Mouse (Mus musculus) forebrain, embryonic 13.5 days (tissue): ENCODE results near the gene Tnfaip1. TPM values are rescaled to one million over a fixed set of nuclear protein-coding genes. Genes with fewer than 3 reads are reported as not detected.
A peak's percentile ranks its signal among the peaks of the same experiment; 100 is the strongest.

Source experiments
- ATAC-seq: fragments of 200-750 bp; cut with Nextera tagmentation; 2 replicates; pipeline ENCODE4 v1.8.0; 2017
- H3K27ac ChIP-seq: fragments of 300-500 bp; sonication (generic); 2 replicates; pipeline ENCODE4 v1.5.1; 2015; ENCODE audit warnings: inconsistent platforms, mild to moderate bottlenecking, moderate library complexity
- H3K27me3 ChIP-seq: fragments of 300-500 bp; sonication (generic); 2 replicates; pipeline ENCODE4 v1.6.1; 2015; ENCODE audit warnings: mild to moderate bottlenecking, inconsistent platforms
- H3K36me3 ChIP-seq: fragments of 300-500 bp; sonication (generic); 2 replicates; pipeline ENCODE4 v1.6.1; 2015; ENCODE audit warnings: mild to moderate bottlenecking, inconsistent platforms; ENCODE audit not compliant: poor library complexity, severe bottlenecking
- H3K4me1 ChIP-seq: fragments of 300-500 bp; sonication (generic); 2 replicates; pipeline ENCODE4 v1.6.1; 2015; ENCODE audit warnings: inconsistent platforms
- H3K4me2 ChIP-seq: fragments of 300-500 bp; sonication (generic); 2 replicates; pipeline ENCODE4 v1.6.1; 2015; ENCODE audit warnings: inconsistent platforms, mild to moderate bottlenecking, moderate library complexity
- H3K4me3 ChIP-seq: fragments of 300-500 bp; sonication (generic); 2 replicates; pipeline ENCODE4 v1.5.1; 2015; ENCODE audit warnings: mild to moderate bottlenecking, inconsistent platforms
- H3K9ac ChIP-seq: fragments of 300-500 bp; sonication (generic); 2 replicates; pipeline ENCODE4 v1.6.1; 2015; ENCODE audit warnings: mild to moderate bottlenecking, inconsistent platforms
- H3K9me3 ChIP-seq: fragments of 300-500 bp; sonication (generic); replicated peaks from 2 replicates; pipeline ENCODE4 v1.6.1; 2016; ENCODE audit warnings: inconsistent platforms
- WGBS: fragments of 180-500 bp; shearing (Covaris S2); methylation state at CpG from one replicate; pipeline ENCODE4 v1.1.7; 2015; 5-methylcytosine and 5-hydroxymethylcytosine counted together
- polyA plus RNA-seq: library from polyadenylated mRNA; unstranded; fragments of >200 nt; fragmentation: Nextera tagmentation; extraction: Ambion mirVana; gene quantifications from 2 replicates; pipeline ENCODE4 v1.2.1, GENCODE M21; 2015

Gene Tnfaip1
- polyA plus RNA-seq, 1 experiment from 2014 or later, result 65.6 TPM

DNA sequence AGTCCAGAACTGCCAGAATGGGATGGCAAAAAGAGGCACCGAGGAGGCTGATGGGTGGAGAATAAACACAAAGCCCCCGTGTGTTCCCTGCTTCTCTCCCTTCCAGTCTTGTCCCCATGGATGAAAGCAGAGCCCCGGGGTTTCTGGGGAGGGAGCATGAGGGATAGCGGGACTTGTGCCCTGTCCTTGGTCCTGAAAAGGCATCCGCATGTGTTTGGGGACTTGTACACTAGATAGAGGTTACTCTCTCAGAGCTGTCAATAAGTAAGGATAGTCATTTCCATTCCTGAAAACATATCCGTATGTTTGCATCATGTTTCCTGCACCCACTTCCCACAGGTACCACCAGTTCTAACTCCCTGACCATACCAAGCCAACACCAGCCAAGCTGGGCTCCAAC lies 40.2 kb downstream of the Tnfaip1 start:
- Histone ChIP-seq H3K4me3 (peak overlapping the region; percentile 91), H3K9ac (peak overlapping the region; percentile 96), H3K27ac (no peak overlapping the region), H3K9me3 (no peaks in the 10 kb centered on the region), H3K4me1 (peaks cover 27% of the 10 kb centered on the region), H3K4me2 (peak overlapping the region; percentile 91), H3K27me3 (peaks cover 40% of the 10 kb centered on the region), H3K36me3 (no peaks in the 10 kb centered on the region)
- no peak for ATAC-seq
- WGBS, result 7% methylated on average over 6 of the region's 6 CpGs

GRCm38 (mm10) chr11:78490781-78491241 lies 45.3 kb downstream of the Tnfaip1 start:
- peaks cover 20% of the 10 kb centered on the region for H3K36me3 ChIP-seq
- peak overlapping the region; percentile 54; the same call in 1 of the 2 replicates for H3K9ac ChIP-seq
- H3K9me3 ChIP-seq, result no peaks in the 10 kb centered on the region
- 6% methylated on average over 48 of the region's 48 CpGs for WGBS
- H3K4me2 ChIP-seq, result peak overlapping the region; percentile 54
- H3K27ac ChIP-seq, result peak overlapping the region; percentile 48; the same call in 1 of the 2 replicates
- peaks cover 50% of the 10 kb centered on the region for H3K27me3 ChIP-seq
- ATAC-seq, result peak; percentile 82
- peaks cover 22% of the 10 kb centered on the region for H3K4me1 ChIP-seq
- H3K4me3 ChIP-seq, result peak overlapping the region; percentile 32

DNA sequence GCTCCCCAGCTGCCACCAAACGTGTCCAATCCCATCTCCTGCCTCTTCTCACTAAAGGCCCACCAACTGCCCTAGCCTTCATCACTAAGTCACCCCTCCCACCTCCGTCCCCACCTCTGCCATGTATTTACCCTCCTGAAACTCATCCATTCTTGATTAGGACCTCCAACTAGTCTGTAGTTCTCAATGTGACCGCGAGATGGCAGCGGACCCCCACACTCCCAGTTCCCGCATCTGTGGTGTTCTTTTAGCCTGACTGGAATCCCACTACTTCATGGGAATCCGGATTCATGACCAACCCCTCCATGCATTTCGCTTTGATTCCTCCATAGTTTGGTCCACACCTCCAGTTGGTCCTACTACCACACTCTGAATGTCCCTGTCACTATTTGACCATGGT lies 48.0 kb downstream of the Tnfaip1 start:
- H3K36me3 ChIP-seq, result peaks cover 41% of the 10 kb centered on the region
- H3K4me3 ChIP-seq, result no peak overlapping the region
- H3K27ac ChIP-seq, result no peak overlapping the region
- H3K9ac ChIP-seq, result 0 out of 2 replicates have a peak overlapping the region, but pooled peaks have one; percentile 16
- H3K4me1 ChIP-seq, result peaks cover 19% of the 10 kb centered on the region
- H3K4me2 ChIP-seq, result no peak overlapping the region
- peaks cover 41% of the 10 kb centered on the region for H3K27me3 ChIP-seq
- 4% methylated on average over 8 of the region's 8 CpGs for WGBS
- peak; percentile 38; the same call in 1 of the 2 replicates for ATAC-seq
- H3K9me3 ChIP-seq, result no peaks in the 10 kb centered on the region

GRCm38 (mm10) chr11:78483639-78484038 lies 52.5 kb downstream of the Tnfaip1 start:
- H3K4me1 ChIP-seq, result peaks cover 4% of the 10 kb centered on the region
- 67% methylated on average over 7 of the region's 7 CpGs for WGBS
- no peak for ATAC-seq
- no peaks in the 10 kb centered on the region for H3K9me3 ChIP-seq
- no peak overlapping the region for H3K4me2 ChIP-seq
- H3K4me3 ChIP-seq, result no peak overlapping the region
- peaks cover 84% of the 10 kb centered on the region for H3K36me3 ChIP-seq
- no peak overlapping the region for H3K27ac ChIP-seq
- H3K27me3 ChIP-seq, result peaks cover 11% of the 10 kb centered on the region
- no peak overlapping the region for H3K9ac ChIP-seq

DNA sequence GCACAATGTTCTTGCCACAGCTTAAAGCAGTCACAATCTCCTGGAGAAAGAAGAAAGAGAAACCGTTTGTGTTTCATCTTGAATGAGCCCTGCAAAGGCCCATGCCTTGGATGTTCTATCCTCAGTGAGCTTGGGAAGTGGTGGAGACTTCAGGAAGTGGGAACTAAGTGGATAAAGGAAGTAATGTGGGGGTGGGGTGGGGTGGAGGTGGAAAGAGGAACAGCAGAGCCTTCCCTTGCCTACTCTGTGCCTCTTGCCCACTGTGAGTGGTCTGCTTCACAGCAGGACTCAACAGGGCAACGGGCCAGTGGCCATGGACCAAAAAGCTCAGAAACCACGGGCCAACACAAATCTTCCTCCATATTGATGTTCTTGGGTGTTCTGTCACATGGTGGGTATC lies 60.8 kb downstream of the Tnfaip1 start:
- Histone ChIP-seq H3K36me3 (peaks cover 53% of the 10 kb centered on the region), H3K27me3 (no peaks in the 10 kb centered on the region), H3K4me3 (no peak overlapping the region), H3K4me1 (no peaks in the 10 kb centered on the region), H3K4me2 (no peak overlapping the region), H3K9ac (no peak overlapping the region), H3K9me3 (no peaks in the 10 kb centered on the region), H3K27ac (no peak overlapping the region)
- 85% methylated on average over 3 of the region's 3 CpGs for WGBS
- no peak for ATAC-seq

Other genes with a start within 250 kb of the Tnfaip1 start
- 0.18 and 0.35 TPM in 2 replicates for gene BC030499, start 245.5 kb downstream of the Tnfaip1 start, polyA plus RNA-seq
- 41.8 and 46.4 TPM in 2 replicates for gene Spag5, start 234.8 kb downstream of the Tnfaip1 start, polyA plus RNA-seq
- gene Aldoc, start 213.4 kb downstream of the Tnfaip1 start, polyA plus RNA-seq, result 135 and 142 TPM in 2 replicates
- gene Pigs, start 207.9 kb downstream of the Tnfaip1 start, polyA plus RNA-seq, result 55.0 and 62.0 TPM in 2 replicates
- gene Unc119, start 192.8 kb downstream of the Tnfaip1 start, polyA plus RNA-seq, result 68.7 and 70.2 TPM in 2 replicates
- gene Foxn1, start 149.8 kb downstream of the Tnfaip1 start, polyA plus RNA-seq, result not detected in 2 replicates
- not detected in 2 replicates for gene Slc13a2, start 114.1 kb downstream of the Tnfaip1 start, polyA plus RNA-seq
- 15.7 and 16.2 TPM in 2 replicates for gene Slc46a1, start 70.6 kb downstream of the Tnfaip1 start, polyA plus RNA-seq
- gene Sarm1, start 38.6 kb downstream of the Tnfaip1 start, polyA plus RNA-seq, result 34.6 and 36.2 TPM in 2 replicates
- 38.4 and 53.3 TPM in 2 replicates for gene Vtn, start 37.2 kb downstream of the Tnfaip1 start, polyA plus RNA-seq
- gene Sebox, start 32.9 kb downstream of the Tnfaip1 start, polyA plus RNA-seq, result 0.14 and 0.36 TPM in 2 replicates
- gene Tmem199, start 24.2 kb downstream of the Tnfaip1 start, polyA plus RNA-seq, result 85.9 and 86.6 TPM in 2 replicates
- 170 and 176 TPM in 2 replicates for gene Poldip2, start 24.1 kb downstream of the Tnfaip1 start, polyA plus RNA-seq
- gene Ift20, start within 50 bp of the Tnfaip1 start, polyA plus RNA-seq, result 92.2 and 114 TPM in 2 replicates
- 45.9 and 49.0 TPM in 2 replicates for gene Tmem97, start 14.4 kb upstream of the Tnfaip1 start, polyA plus RNA-seq
- 34.1 and 34.2 TPM in 2 replicates for gene Nlk, start 161.0 kb upstream of the Tnfaip1 start, polyA plus RNA-seq
- gene Ccnq, start 215.4 kb upstream of the Tnfaip1 start, polyA plus RNA-seq, result 39.5 and 39.8 TPM in 2 replicates